Mouse (Mus musculus) NIH3T3 (cell line): ENCODE data around the gene Hist1h4b.

Source experiments
- DNase-seq: peaks from one replicate; pipeline ENCODE4 v3.0.0-alpha.2; 2012; ENCODE audit warnings: low read depth

Hist1h4b gene

GRCm38 (mm10) chr13:23740256-23740840 lies 16.5 kb upstream of the Hist1h4b start:
- peak; percentile 38 for DNase-seq

DNA sequence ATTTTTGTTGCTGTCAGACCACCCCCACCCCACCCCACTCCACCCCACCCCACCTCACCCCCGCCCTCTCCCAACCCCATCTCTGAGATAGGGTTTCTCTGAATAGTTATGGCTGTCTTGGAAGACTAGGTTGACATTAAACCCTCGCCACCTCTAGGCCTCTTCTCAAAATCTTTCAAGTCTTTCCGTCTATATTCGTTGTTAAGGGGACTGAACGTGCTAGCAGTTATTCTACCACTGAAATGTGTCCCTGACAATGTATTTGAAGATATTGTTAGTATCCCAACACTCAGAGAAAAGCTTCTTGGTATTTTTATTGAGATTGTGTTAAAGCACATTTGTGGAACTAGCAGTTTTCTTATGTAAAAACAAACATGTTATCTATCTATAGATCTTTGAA lies 15.9 kb upstream of the Hist1h4b start:
- peak; percentile 23 for DNase-seq

DNA sequence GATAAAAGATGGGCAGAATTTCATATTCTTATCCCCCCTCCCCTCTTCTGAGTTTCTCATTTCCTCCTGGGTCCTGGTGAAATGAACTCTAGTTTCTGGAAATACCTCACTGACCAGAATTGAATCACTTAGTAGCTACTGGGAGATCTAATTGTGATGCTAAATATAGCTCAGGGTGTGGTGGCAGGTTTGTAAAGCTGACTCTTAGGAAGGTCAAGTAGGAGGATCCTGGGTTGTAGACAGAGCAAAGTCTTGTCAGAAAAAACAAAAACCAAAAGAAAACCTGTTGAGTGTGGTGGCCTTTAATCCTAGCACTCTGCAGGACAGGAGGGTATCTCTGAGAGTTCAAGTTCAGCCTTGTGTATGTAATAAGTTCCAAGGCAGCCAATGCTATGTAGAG lies 14.8 kb upstream of the Hist1h4b start:
- DNase-seq = no peak

DNA sequence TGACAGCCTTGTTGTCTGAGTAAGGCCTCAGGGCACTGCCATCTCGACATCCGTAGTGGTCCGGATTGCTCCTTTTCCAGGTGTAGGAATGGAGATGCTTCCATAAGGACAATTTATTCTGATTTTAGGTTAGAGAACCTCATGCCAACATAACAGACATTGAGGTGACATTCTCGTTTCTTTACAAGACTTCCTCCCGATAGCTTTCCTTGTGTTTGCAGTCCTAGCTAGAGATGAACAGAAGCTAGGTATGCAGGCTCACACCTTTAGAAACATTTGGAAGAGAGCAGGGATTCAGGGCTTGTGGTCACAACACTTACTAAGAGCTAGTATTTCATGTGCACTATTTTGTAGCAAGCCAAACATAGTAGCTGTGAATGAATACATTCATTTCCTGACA lies 13.6 kb upstream of the Hist1h4b start:
- DNase-seq = no peak

DNA sequence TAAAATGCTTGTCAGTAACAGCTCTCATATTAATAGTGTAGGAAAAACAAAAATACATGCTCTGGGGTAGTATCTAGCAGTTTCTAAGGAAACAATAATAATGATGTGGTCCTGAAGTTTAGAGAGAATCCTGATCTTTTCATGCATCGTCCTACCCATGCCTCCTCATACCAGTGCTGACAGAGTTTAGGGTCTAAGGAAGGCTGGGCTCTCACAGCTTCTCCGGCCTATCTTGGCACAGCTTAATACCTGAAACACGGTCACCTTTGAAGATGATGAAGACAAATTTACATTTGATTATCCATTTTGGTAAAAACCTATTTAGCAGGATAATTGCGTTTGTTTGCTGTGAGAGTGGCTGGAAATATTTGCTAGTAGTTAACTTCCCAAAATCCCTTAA lies 12.8 kb upstream of the Hist1h4b start:
- DNase-seq = no peak

DNA sequence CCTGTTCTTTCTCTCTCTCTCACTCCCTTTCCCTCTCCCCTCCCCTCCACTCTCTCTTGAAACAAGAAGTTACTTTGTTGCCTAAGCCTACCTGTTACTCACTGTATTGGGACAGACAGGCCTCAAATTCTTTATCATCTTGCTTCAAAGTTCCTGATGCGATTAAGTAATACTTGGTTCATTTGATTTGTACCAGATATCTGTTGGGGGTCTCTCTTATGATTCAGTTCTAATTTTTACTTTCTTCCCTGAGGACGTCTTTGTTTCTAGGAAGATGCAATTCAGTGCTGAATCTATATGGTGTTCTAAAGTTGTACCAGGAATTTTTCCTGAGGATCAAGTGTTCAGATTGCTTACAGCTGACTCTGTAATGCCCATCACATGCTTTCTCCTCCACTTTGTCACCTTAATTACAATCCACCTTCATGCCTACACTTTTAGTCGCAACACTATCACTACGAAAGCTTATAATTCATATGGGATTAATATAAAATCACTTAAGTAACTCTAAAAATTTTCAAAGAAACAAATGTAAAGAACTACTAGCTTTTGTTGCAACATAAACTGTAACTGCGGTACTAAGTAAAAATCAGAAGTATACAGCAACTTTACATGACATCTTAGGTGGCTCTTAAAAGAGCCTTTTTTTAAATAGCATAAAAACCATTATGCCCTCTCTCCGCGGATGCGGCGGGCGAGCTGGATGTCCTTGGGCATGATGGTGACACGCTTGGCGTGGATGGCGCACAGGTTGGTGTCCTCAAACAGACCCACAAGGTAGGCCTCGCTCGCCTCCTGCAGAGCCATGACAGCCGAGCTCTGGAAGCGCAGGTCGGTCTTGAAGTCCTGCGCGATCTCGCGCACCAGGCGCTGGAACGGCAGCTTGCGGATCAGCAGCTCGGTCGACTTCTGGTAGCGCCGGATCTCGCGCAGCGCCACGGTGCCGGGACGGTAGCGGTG lies 12.1 kb upstream of the Hist1h4b start:
- no peak for DNase-seq

- peak; percentile 92 for DNase-seq
Measured at GRCm38 (mm10) chr13:23745381-23746161, 11.2 kb upstream of the Hist1h4b start, which contains the start of gene Hist1h3c. Gene Hist1h3c (minus strand): TSS chr13:23745602.

DNA sequence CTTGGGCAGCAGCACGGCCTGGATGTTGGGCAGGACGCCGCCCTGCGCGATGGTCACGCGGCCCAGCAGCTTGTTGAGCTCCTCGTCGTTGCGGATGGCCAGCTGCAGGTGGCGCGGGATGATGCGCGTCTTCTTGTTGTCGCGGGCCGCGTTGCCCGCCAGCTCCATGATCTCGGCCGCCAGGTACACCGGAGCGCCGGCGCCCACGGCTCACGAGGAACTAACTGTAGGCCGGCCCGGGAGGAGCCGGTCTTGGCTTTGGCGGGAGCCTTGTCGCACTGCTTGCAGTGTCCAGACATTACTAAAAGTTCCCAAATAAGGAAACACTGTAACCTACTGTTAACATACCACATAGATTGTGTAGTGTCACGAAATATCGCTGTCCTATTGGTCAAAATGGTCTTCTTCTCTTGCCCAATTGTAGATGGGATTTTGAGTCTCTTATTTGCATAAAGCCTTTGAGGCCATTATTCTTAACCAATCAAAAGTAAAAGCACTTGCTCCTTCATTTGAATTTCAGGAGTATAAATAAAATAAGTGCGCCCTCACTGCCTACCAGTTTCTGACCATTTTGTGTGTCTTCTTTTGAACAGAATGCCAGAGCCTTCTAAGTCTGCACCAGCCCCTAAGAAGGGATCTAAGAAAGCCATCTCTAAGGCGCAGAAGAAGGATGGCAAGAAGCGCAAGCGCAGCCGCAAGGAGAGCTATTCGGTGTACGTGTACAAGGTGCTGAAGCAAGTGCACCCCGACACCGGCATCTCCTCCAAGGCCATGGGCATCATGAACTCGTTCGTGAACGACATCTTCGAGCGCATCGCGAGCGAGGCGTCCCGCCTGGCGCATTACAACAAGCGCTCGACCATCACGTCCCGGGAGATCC lies 10.4 kb upstream of the Hist1h4b start, which contains the start of gene Hist1h2bb:
Hist1h2bb (plus strand) TSS at position 534 of the 880 bp plus-strand sequence.
- DNase-seq = peak; percentile 84

DNA sequence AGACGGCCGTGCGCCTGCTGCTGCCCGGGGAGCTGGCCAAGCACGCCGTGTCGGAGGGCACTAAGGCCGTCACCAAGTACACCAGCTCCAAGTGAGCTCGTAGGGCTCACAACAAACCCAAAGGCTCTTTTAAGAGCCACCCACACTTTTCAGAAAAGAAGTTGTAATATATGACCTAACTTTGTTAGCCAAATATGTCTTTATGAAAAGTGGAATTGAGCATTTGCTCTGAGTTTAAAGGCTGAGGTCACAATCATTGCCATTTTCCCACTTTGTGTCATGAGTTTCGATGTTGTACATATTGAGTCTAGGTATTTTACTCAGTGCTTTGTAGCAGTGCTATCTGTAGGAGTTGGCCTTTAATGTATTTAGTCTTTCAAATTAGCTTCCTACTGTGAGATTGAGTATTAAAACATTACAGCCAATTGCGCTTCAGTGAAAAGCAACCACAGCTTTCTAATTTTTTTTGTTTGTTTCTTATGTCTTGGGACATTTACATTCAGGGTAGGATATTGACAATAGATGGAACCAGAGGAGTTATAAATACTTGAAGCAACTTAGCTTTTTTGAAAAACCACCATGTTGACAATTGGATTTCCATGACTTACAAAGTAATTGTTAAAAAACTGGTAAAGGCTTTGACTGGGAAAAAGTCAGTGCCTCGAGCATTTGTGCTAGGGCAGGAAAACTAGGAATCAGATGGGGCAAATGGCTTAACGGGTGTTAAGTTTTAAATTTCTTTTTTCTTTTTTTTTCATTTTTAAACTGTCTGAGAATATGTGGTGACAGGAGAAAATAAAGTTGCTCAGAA lies 9.5 kb upstream of the Hist1h4b start:
- no peak for DNase-seq

DNA sequence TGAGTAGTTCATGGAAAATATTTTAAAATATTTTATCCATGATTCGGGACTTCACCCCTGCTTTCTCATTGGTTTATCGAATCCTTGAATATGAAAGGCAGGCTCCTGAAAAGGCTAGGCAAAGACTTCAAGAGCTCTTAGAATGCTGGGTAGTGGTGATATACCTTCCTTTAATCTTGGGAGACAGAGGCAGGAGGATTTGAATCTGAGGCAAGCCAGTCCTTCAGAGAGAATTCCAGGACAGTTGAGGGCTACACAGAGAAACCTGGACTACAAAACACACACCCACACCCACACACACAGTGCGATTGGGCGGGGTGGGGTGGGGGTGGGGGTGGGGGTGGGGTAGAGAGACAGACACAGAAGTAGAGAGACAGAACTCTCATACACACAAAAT lies 8.9 kb upstream of the Hist1h4b start:
- no peak for DNase-seq

DNA sequence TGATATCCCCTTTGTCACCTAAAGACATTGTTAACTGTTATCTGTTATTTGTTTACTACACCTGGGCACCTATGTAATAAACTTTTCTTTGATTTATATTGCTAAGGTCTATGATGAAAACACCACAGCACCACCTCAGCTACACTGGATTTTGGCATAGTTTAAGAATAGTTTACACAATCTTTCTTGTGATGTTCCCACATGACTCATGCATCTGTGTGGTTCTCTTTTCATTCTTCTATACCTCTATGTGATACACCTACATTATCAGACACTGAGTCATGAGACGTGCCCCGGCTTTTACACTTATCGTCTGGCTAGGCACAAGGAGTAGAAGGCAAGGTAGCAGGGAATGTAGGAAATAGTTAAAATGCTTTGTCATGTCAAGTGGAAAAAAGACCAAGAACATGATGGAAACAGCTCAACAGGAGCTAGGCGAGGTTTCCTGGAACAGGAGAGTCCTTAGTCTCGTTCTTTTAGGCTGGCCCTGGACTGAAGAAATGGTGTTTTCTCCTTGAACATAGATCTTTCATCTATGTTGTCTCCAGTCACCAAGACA lies 7.2 kb upstream of the Hist1h4b start:
- DNase-seq = no peak

- DNase-seq = peak; percentile 65
Measured at GRCm38 (mm10) chr13:23750839-23751477, 5.9 kb upstream of the Hist1h4b start, which contains the start of gene Hist1h2ab. Gene Hist1h2ab (plus strand): TSS chr13:23751126.

DNA sequence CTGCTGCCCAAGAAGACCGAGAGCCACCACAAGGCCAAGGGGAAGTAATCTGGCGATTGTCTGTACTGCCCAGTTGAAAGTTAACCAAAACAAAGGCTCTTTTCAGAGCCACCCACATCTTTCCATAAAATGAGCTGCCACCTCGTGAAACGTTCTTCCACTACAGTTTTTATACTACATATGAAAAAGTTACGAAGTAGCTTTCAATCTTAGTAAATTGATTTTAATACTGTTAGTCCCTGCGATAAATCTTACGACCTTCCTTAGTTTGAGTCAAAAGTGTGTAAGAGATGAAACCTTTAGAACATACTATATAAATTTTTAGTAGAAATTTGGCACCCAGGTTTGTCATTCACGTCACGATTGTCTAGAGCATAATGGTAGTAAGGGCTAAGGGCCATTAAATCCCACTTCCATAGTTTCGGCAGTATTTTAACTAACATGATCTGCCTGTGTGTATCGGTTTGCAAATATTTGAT lies 5.3 kb upstream of the Hist1h4b start:
- DNase-seq = no peak

DNA sequence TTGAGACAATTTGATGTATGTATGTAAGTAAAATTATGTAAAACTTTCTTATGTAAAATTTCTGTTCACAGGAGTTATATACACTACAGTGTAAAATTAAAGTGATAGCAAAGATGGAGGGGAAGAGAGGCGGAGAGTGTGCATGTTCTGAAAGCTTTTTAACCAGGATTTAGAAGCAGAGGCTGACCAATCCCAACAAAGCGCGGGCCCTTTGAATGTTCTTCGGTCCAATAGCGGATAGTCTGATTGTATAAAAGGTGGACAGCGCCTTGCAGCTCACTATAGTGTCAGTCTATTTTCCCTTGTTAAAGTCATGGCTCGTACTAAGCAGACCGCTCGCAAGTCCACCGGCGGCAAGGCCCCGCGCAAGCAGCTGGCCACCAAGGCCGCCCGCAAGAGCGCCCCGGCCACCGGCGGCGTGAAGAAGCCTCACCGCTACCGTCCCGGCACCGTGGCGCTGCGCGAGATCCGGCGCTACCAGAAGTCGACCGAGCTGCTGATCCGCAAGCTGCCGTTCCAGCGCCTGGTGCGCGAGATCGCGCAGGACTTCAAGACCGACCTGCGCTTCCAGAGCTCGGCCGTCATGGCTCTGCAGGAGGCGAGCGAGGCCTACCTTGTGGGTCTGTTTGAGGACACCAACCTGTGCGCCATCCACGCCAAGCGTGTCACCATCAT lies 4.6 kb upstream of the Hist1h4b start, which contains the start of gene Hist1h3b:
Hist1h3b (plus strand) TSS at position 201 of the 675 bp plus-strand sequence.
- DNase-seq = peak; percentile 96

DNA sequence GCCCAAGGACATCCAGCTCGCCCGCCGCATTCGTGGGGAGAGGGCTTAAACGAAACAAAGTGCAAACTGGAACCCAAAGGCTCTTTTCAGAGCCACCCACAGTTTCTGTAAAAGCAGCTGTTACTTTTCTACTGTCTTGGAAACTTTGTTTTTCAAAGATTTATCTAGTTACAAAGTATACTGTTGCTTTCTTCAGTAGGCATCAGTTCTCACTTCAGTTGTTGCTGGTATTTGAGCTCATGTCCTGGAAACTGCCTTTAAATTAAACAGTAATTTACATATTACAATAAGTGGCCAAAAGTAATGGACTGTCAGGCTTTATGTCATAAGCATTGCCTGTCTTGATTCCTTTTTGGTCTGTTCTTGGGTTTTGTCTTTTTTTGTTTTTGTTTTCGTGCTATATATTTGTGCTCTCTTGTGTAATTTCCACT lies 4.1 kb upstream of the Hist1h4b start:
- DNase-seq = no peak

DNA sequence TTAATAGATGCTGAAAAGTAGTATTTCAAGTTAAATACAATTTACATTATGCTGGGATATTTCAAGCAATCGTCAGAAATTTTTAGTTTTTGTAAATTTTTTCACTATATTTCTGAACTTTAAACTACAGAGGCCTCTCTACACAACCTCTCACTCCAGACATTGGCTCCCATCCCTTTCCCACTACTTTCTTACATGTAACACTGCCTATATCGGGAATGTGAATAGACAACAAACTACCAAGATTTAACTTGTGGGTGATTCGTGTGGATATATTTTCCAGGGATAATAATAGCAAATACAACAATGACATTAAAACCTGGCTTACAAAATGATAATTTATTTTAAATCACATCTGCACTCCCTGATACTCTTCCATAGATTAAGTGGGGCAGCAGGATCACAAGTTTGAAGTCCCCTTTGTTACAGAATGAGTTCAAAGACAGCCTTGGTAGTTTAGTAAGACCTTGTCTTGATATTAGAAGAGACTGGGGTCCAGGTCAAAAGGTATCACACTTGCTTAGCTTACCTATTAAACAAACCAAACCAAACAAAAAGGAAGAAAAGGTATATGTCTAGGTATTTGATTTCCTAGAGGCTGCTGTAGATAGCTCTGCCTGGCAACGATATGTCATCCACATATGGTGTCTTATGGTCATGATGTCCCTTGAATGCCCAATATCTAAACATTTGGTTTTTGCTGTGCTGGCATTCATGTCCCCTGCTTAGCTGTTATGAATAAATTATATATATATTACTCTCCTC lies 3.3 kb upstream of the Hist1h4b start:
- DNase-seq = no peak

GRCm38 (mm10) chr13:23755000-23755399 lies 1.8 kb upstream of the Hist1h4b start:
- DNase-seq = no peak

DNA sequence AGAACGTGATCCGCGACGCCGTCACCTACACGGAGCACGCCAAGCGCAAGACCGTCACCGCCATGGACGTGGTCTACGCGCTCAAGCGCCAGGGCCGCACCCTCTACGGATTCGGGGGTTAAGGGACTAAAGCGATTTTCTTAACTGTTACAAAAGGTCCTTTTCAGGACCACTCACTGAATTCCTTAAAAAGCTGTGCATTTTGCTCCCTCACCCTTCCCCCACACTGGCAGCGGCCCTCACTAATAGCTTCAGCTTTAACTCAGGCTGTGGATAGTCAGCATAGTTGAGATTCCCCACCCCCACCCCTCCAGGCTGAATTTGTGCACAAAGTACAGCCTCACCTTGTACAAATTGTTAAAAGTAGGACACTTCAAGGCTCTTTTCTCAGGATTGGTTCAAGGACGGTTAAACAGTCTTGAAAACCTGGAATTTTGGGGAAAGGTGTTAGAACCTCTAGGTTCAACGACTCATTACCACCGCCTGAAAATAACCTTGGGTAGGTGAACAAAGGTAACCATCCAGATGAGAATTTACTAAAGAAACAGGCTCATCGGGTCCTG lies 479 bp downstream of the Hist1h4b start:
- peak; percentile 58 for DNase-seq
